Mouse (Mus musculus) right cerebral cortex, postnatal 36 days (tissue): ENCODE measurements around the gene Cdyl.

Experiments used
- DNase-seq, 2 experiments: peaks; one replicate each; pipeline ENCODE4 v3.0.0; 2022; ENCODE audit warnings: low spot score in 2 of 2, mixed read lengths in 1 of 2

Gene Cdyl

DNA sequence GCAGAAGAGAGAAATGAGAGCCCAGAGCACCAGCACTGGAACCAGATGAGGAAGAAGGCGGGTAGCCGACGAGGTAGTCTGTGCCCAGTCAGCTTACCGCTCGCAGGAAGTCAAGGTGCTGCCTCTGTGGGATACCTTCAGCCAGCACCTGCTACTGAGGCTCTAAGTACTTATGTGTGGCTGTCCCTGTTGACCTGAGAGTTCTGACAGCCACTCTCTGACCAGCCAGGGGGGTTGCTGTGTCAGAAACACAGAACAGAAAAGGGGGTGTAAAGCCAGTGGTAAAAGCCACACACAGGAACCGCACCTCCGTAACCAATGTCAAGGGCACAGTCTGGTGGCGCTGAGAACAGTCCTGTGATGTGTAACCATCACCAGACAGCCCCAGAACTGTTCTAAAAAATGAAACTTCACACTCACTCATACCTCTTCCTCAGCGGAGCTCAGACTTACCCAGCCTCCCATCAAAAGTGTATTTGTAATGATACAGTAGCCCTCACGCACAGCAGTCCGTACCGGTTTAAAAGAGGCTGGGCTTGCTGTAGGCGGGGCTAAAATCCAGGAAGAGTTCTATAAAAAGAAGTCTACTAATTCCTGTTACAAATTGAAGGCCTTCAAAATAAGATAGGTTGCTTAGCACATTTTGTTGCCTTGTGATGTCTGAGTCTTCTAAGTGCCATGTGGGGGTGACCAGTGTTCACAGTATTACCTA lies 138.3 kb downstream of the Cdyl start:
- DNase-seq: no peak

- DNase-seq: peak in 1 of 2 experiments; percentile 20
These were observed 139.0 kb downstream of the Cdyl start for GRCm38 (mm10) chr13:35798645-35799044.

- no peak for DNase-seq
These were observed 140.6 kb downstream of the Cdyl start for GRCm38 (mm10) chr13:35800270-35800669.

- no peak for DNase-seq
These were observed 146.1 kb downstream of the Cdyl start for GRCm38 (mm10) chr13:35805727-35806126.

GRCm38 (mm10) chr13:35806165-35806564 lies 146.5 kb downstream of the Cdyl start:
- no peak for DNase-seq

- DNase-seq: no peak
These were observed 147.4 kb downstream of the Cdyl start for GRCm38 (mm10) chr13:35807016-35807415.

DNA sequence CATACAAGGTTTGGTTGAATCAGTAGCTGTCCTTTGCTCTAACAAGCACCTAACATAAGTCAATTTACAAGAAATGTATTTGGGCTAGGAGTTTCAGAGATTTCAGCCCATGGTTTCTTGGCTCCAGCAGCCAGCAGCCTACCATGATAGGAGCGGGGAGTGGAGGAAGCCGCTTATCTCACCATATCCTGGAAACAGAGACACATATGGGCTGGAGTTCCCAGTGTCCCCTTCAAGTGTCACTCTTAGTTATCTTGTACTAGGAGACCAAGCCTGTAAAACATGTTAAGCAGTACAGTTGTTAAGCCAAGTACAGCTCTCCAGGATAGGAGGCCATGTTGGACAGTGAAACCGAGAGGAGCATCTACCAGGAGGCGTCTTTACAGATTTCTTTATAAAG lies 147.9 kb downstream of the Cdyl start:
- DNase-seq: no peak

GRCm38 (mm10) chr13:35807940-35808339 lies 148.3 kb downstream of the Cdyl start:
- DNase-seq: no peak

- no peak for DNase-seq
These were observed 149.9 kb downstream of the Cdyl start for GRCm38 (mm10) chr13:35809252-35810159.

DNA sequence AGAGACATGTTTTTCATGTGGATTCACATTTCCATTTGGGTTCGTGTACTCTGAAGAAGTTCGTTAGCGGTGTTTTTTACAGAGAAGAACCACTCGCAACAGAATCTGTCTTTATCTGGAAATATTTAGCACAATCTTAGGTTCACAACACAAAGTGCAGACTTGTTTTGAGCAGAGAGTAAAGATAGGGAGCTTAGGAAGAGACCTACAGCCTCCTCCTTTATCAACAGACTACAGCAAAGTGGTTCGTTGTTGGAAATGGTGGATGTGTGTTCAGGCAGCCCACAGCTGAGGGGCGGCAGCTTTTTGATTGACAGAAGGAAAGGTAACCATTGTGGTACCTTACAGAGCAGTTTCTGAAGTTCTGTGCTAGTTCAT lies 150.5 kb downstream of the Cdyl start:
- DNase-seq: no peak

DNA sequence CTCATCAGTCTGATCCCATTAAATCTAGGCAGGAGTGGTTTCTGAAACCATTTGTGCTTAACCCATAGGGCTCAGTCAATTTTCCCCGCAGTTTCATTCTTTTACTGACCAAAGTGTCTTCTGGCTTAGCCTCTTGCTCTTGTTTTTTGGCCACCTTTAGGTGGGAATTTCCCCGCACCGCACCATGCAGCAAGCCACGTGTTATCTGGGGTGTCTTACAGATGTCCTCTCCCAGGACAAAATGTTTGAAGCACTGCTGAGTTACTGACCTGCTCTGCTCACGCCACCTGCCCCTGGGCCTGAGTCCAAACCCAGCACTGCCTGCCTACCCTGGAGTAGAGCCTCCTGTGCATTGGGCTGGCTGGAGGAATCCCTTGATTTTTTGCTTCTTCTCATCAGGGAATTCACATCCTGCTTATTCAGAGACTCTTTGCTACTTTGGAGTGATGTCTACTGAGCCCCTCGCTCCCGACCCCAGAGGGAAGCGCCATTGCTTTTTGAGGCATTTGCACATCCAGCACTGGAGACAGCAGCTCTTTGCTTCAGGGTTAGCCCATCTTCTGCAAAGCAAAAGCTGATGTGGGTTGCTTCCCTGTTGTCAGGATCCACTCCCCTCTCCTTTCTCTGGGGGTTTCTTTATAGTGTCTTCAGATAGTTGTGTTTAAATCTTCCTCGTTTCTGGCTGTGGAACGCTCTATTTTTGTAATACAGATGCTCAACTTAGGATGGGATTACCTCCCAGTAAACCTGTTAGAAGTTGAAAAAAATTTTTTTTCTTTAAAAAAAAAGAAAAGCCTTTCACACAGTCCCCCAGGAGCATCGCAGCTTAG lies 151.9 kb downstream of the Cdyl start:
- no peak for DNase-seq

GRCm38 (mm10) chr13:35812191-35812440 lies 152.5 kb downstream of the Cdyl start:
- no peak for DNase-seq

- DNase-seq: no peak
These were observed 153.9 kb downstream of the Cdyl start for GRCm38 (mm10) chr13:35813348-35814127.

DNA sequence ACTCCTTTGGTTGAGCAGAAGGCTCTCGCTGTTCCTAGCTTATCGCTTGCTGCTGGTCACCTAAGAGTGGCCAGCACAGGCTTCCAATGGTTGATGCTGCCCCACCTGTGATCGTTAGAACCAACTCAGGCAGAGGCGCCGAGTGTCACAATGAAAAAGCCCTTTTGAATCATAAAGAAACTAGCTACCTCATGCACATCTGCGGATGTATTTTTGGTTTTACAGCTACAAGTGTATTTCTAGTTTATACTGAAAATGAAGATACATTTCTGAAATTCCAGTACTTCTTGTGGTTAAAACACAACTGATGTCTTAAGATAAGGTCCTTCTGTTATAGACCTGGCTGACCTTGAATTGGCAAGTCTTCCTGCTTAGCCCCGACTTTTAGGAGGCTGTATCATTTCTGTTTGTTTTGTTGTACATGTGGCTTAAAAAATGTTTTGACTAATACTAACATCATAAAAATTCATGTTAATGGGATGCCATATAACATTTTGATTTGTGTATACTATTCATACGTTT lies 155.6 kb downstream of the Cdyl start:
- DNase-seq: no peak

GRCm38 (mm10) chr13:35815782-35816368 lies 156.2 kb downstream of the Cdyl start:
- DNase-seq: no peak

GRCm38 (mm10) chr13:35817626-35818025 lies 158.0 kb downstream of the Cdyl start:
- no peak for DNase-seq

- DNase-seq: no peak
These were observed 158.4 kb downstream of the Cdyl start for GRCm38 (mm10) chr13:35818060-35818459.

GRCm38 (mm10) chr13:35821821-35822454 lies 162.3 kb downstream of the Cdyl start:
- DNase-seq: no peak

DNA sequence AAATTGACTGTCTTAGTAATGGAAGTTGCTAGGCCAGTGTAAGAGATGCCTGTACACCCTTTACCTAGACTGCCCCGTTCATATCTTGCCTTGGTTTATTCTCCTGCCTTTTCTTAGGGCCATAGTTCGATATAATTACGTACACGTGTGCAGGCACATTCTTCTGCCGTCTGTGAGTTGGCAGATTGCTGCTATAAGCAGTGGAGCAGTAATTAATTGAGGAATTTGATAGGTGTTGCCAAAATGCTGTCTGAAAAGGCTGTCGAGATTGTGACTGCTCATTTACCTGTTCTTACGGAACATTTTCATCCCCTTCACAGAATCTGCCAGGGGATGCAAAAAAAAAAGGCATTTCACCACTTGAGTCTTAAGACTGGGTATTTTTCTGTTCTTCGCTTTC lies 163.2 kb downstream of the Cdyl start:
- DNase-seq: no peak

DNA sequence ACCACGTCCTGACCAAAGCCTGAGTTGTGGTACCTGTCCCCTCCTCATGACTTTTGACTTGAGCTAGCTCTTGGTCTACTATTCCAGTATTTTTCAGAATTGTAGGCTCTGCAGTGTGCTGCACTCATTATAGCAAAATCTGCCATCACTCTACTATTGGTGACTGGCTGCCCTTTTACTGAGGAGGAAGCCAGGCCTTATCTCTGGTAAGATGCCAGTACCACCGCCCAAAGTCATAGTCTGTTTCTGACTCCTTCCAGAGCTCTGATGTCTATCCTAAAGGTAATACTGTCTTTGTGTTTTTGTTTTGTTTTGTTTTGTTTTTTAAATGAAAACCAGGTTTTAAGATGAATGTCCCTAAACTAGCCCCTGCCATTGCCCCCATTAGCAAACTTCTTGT lies 166.0 kb downstream of the Cdyl start:
- no peak for DNase-seq

- DNase-seq: no peak
These were observed 173.0 kb downstream of the Cdyl start for GRCm38 (mm10) chr13:35832676-35833075.
